ENCODE assay signal across 8 mouse cellular contexts in genomic region chr13:91372130-91372875, GRCm38 (mm10).
DNase-seq lines count a peak whose midpoint lies in the region; ATAC-seq and TF ChIP-seq lines count a peak whose summit lies in the region.

No protein-coding gene starts in this region.

- no peaks in the 10 kb centered on the region for H3K9me3 ChIP-seq in liver, embryonic 12.5 days (replicated peaks)
- no peaks in the 10 kb centered on the region for H3K9me3 ChIP-seq in liver, postnatal 0 days (ENCODE audit: low read length)
- H3K9me3 ChIP-seq in embryonic facial prominence, embryonic 13.5 days, result no peaks in the 10 kb centered on the region
- no peaks in the 10 kb centered on the region for H3K9me3 ChIP-seq in heart, embryonic 15.5 days (replicated peaks)
- no peaks in the 10 kb centered on the region for H3K9me3 ChIP-seq in lung, embryonic 14.5 days (ENCODE audit: low read depth, low read length)
- no peaks in the 10 kb centered on the region for H3K9me3 ChIP-seq in stomach, embryonic 16.5 days (replicated peaks; ENCODE audit: control insufficient read depth, low read length)

- peak overlapping the region; percentile 38; the same call in 1 of the 2 replicates for H3K27ac ChIP-seq in liver, embryonic 12.5 days
- H3K27ac ChIP-seq in liver, postnatal 0 days (ENCODE audit: low read depth), result no peak overlapping the region
- H3K27ac ChIP-seq in embryonic facial prominence, embryonic 13.5 days, result peak overlapping the region; percentile 100
- H3K27ac ChIP-seq in heart, embryonic 15.5 days, result peak overlapping the region; percentile 98
- peak overlapping the region; percentile 98 for H3K27ac ChIP-seq in lung, embryonic 14.5 days (ENCODE audit: low read depth)
- peak overlapping the region; percentile 99 for H3K27ac ChIP-seq in stomach, embryonic 16.5 days (ENCODE audit: low read length)

- H3K4me1 ChIP-seq in liver, embryonic 12.5 days, result peaks cover 49% of the 10 kb centered on the region
- H3K4me1 ChIP-seq in liver, postnatal 0 days (ENCODE audit: insufficient read depth), result peaks cover 21% of the 10 kb centered on the region
- H3K4me1 ChIP-seq in embryonic facial prominence, embryonic 13.5 days, result peaks cover 60% of the 10 kb centered on the region
- H3K4me1 ChIP-seq in heart, embryonic 15.5 days (replicated peaks), result peaks cover 33% of the 10 kb centered on the region
- H3K4me1 ChIP-seq in lung, embryonic 14.5 days (ENCODE audit: insufficient read depth), result peaks cover 40% of the 10 kb centered on the region
- peaks cover 37% of the 10 kb centered on the region for H3K4me1 ChIP-seq in stomach, embryonic 16.5 days (ENCODE audit: control insufficient read depth, insufficient read depth, low read length)

- peak overlapping the region; percentile 91 for H3K4me2 ChIP-seq in liver, embryonic 12.5 days
- no peak overlapping the region for H3K4me2 ChIP-seq in liver, postnatal 0 days (ENCODE audit: low read depth, low read length)
- peak overlapping the region; percentile 70; the same call in 1 of the 2 replicates for H3K4me2 ChIP-seq in embryonic facial prominence, embryonic 13.5 days
- peak overlapping the region; percentile 23; the same call in 1 of the 2 replicates for H3K4me2 ChIP-seq in heart, embryonic 15.5 days
- no peak overlapping the region for H3K4me2 ChIP-seq in lung, embryonic 14.5 days
- no peak overlapping the region for H3K4me2 ChIP-seq in stomach, embryonic 16.5 days (ENCODE audit: low read depth, low read length)

- H3K36me3 ChIP-seq in liver, embryonic 12.5 days, result no peaks in the 10 kb centered on the region
- no peaks in the 10 kb centered on the region for H3K36me3 ChIP-seq in liver, postnatal 0 days (replicated peaks; ENCODE audit: insufficient read depth, low read length)
- H3K36me3 ChIP-seq in embryonic facial prominence, embryonic 13.5 days, result no peaks in the 10 kb centered on the region
- no peaks in the 10 kb centered on the region for H3K36me3 ChIP-seq in heart, embryonic 15.5 days
- no peaks in the 10 kb centered on the region for H3K36me3 ChIP-seq in lung, embryonic 14.5 days (ENCODE audit: insufficient read depth)
- no peaks in the 10 kb centered on the region for H3K36me3 ChIP-seq in stomach, embryonic 16.5 days (ENCODE audit: control insufficient read depth, insufficient read depth, low read length)

- TF ChIP-seq CTCF in liver, postnatal 0 days (IDR thresholded peaks at IDR 0.05; ENCODE audit: low read depth), result no peak
- TF ChIP-seq CTCF in lung, embryonic 14.5 days (IDR thresholded peaks at IDR 0.05; ENCODE audit: low read depth), result no peak

- no peak for TF ChIP-seq EP300 in liver, postnatal 0 days (IDR thresholded peaks at IDR 0.05; ENCODE audit: low read depth)

- H3K4me3 ChIP-seq in liver, embryonic 12.5 days, result no peak overlapping the region; the same call in 1 of the 2 replicates
- H3K4me3 ChIP-seq in liver, postnatal 0 days (ENCODE audit: low read depth, low read length), result no peak overlapping the region
- H3K4me3 ChIP-seq in embryonic facial prominence, embryonic 13.5 days, result no peak overlapping the region
- H3K4me3 ChIP-seq in heart, embryonic 15.5 days, result no peak overlapping the region
- no peak overlapping the region for H3K4me3 ChIP-seq in lung, embryonic 14.5 days (ENCODE audit: low read depth, low read length)
- H3K4me3 ChIP-seq in stomach, embryonic 16.5 days (replicated peaks; ENCODE audit: low read length), result no peak overlapping the region

- no peak for DNase-seq in liver, postnatal 0 days
- no peak for DNase-seq in lung, embryonic 14.5 days
- no peak for DNase-seq in T-cell, adult 2 months (ENCODE audit: low spot score)
- DNase-seq in kidney, postnatal 25 days, result no peak

- peak; percentile 56 for ATAC-seq in liver, embryonic 12.5 days
- ATAC-seq in liver, postnatal 0 days, result no peak
- no peak for ATAC-seq in embryonic facial prominence, embryonic 13.5 days (ENCODE audit: insufficient number of reproducible peaks, insufficient read depth, low FRiP score, low TSS enrichment, low read depth)
- ATAC-seq in heart, embryonic 15.5 days (replicated peaks; ENCODE audit: insufficient number of reproducible peaks, insufficient read depth, low FRiP score, low read depth), result 0 out of 2 replicates have a peak, but pooled peaks have one; percentile 43
- no peak for ATAC-seq in lung, embryonic 14.5 days (ENCODE audit: insufficient read depth)
- ATAC-seq in stomach, embryonic 16.5 days (ENCODE audit: insufficient read depth, low FRiP score), result no peak

- H3K9ac ChIP-seq in liver, embryonic 12.5 days, result 0 out of 2 replicates have a peak overlapping the region, but pooled peaks have one; percentile 3
- H3K9ac ChIP-seq in liver, postnatal 0 days (replicated peaks), result no peak overlapping the region
- H3K9ac ChIP-seq in embryonic facial prominence, embryonic 13.5 days, result no peak overlapping the region
- no peak overlapping the region for H3K9ac ChIP-seq in heart, embryonic 15.5 days
- no peak overlapping the region for H3K9ac ChIP-seq in lung, embryonic 14.5 days
- 0 out of 2 replicates have a peak overlapping the region, but pooled peaks have one; percentile 80 for H3K9ac ChIP-seq in stomach, embryonic 16.5 days (ENCODE audit: low read length)

- 36% methylated on average over 11 of the region's 11 CpGs for WGBS in liver, embryonic 12.5 days (ENCODE audit: insufficient replicate concordance)
- WGBS in liver, postnatal 0 days (ENCODE audit: insufficient replicate concordance), result 51% methylated on average over 11 of the region's 11 CpGs
- 60% methylated on average over 11 of the region's 11 CpGs for WGBS in embryonic facial prominence, embryonic 13.5 days
- WGBS in heart, embryonic 15.5 days, result 36% methylated on average over 11 of the region's 11 CpGs
- WGBS in lung, embryonic 14.5 days, result 60% methylated on average over 11 of the region's 11 CpGs
- WGBS in stomach, embryonic 16.5 days, result 65% methylated on average over 11 of the region's 11 CpGs

- H3K27me3 ChIP-seq in liver, embryonic 12.5 days (replicated peaks), result no peaks in the 10 kb centered on the region
- H3K27me3 ChIP-seq in liver, postnatal 0 days (ENCODE audit: insufficient read depth, low read length), result no peaks in the 10 kb centered on the region
- H3K27me3 ChIP-seq in embryonic facial prominence, embryonic 13.5 days, result no peaks in the 10 kb centered on the region
- no peaks in the 10 kb centered on the region for H3K27me3 ChIP-seq in heart, embryonic 15.5 days
- no peaks in the 10 kb centered on the region for H3K27me3 ChIP-seq in lung, embryonic 14.5 days (ENCODE audit: insufficient read depth, low read length)
- no peaks in the 10 kb centered on the region for H3K27me3 ChIP-seq in stomach, embryonic 16.5 days (ENCODE audit: control insufficient read depth, insufficient read depth, low read length)

Comparison
In these comparisons a context has a peak if more than half of its experiments do, and no peak if none do; other contexts are left out.
1. ATAC-seq: peak in liver, embryonic 12.5 days (single experiment) and heart, embryonic 15.5 days (single experiment); none in liver, postnatal 0 days (single experiment), embryonic facial prominence, embryonic 13.5 days (single experiment), lung, embryonic 14.5 days (single experiment) and stomach, embryonic 16.5 days (single experiment).
2. H3K4me2 ChIP-seq: peak in liver, embryonic 12.5 days (single experiment), embryonic facial prominence, embryonic 13.5 days (single experiment) and heart, embryonic 15.5 days (single experiment); none in liver, postnatal 0 days (single experiment), lung, embryonic 14.5 days (single experiment) and stomach, embryonic 16.5 days (single experiment).
3. H3K9ac ChIP-seq: peak in liver, embryonic 12.5 days (single experiment) and stomach, embryonic 16.5 days (single experiment); none in liver, postnatal 0 days (single experiment), embryonic facial prominence, embryonic 13.5 days (single experiment), heart, embryonic 15.5 days (single experiment) and lung, embryonic 14.5 days (single experiment).